Mouse (Mus musculus) G1E (cell line): ENCODE data around the gene 2610301B20Rik. TPM values are rescaled to one million over a fixed set of nuclear protein-coding genes. Genes with fewer than 3 reads are reported as not detected.
A peak's percentile ranks its signal among the peaks of the same experiment; 100 is the strongest.

ENCODE experiments used
- ATAC-seq: 2 replicates; pipeline ENCODE4 v1.8.0; 2016; ENCODE audit warnings: mild to moderate bottlenecking; ENCODE audit not compliant: insufficient number of reproducible peaks, poor library complexity, low FRiP score, severe bottlenecking; ENCODE audit errors: extremely low read depth
- DNase-seq: peaks from one replicate; pipeline ENCODE4 v3.0.0; 2012; ENCODE audit warnings: low spot score
- H3K27me3 ChIP-seq: 2 replicates; pipeline ENCODE4 v1.6.1; 2012; ENCODE audit warnings: mild to moderate bottlenecking, low read length, inconsistent platforms; ENCODE audit not compliant: insufficient read depth
- H3K36me3 ChIP-seq: replicated peaks from 2 replicates; pipeline ENCODE3; 2012; ENCODE audit warnings: mild to moderate bottlenecking, inconsistent platforms
- H3K4me1 ChIP-seq: 2 replicates; pipeline ENCODE4 v1.6.1; 2012; ENCODE audit warnings: low read depth, low read length, inconsistent platforms, mixed read lengths; ENCODE audit not compliant: insufficient read depth
- H3K4me3 ChIP-seq: 2 replicates; pipeline ENCODE4 v1.5.1; 2012; ENCODE audit warnings: low read depth, mild to moderate bottlenecking, inconsistent platforms, low read length, moderate library complexity, mixed read lengths
- H3K9me3 ChIP-seq: replicated peaks from 2 replicates; pipeline ENCODE4 v1.6.1; 2012; ENCODE audit warnings: inconsistent platforms
- CTCF ChIP-seq: IDR thresholded peaks from 2 replicates; pipeline ENCODE4 v1.5.1; 2012; ENCODE audit warnings: low read depth, low read length, inconsistent platforms, mixed read lengths
- GATA1 ChIP-seq: IDR thresholded peaks from 2 replicates; pipeline ENCODE4 v1.6.1; 2012; ENCODE audit warnings: borderline replicate concordance, low read length, inconsistent platforms, mixed read lengths
- GATA2 ChIP-seq: IDR thresholded peaks from 2 replicates; pipeline ENCODE4 v1.6.1; 2012; ENCODE audit warnings: low read depth, low read length, inconsistent platforms, borderline replicate concordance
- POLR2AphosphoS5 ChIP-seq: IDR thresholded peaks from 2 replicates; pipeline ENCODE4 v1.6.1; 2012; ENCODE audit warnings: low read depth, low read length, inconsistent platforms; ENCODE audit not compliant: insufficient replicate concordance
- TAL1 ChIP-seq: conservative IDR thresholded peaks from 2 replicates; pipeline ENCODE4 v1.6.1; 2012; ENCODE audit warnings: low read depth, low read length, inconsistent platforms, mixed read lengths
- polyA plus RNA-seq: library from polyadenylated mRNA; stranded (reverse); fragments of >175 nt; gene quantifications from 2 replicates; pipeline ENCODE4 v1.2.3, GENCODE M21; 2012
- total RNA-seq, 2 experiments: library from RNA; stranded (forward) in 1 of 2; stranded (reverse) in 1 of 2; fragments of 200-1000 nt in 1 of 2; fragments of >200 nt in 1 of 2; fragmentation: Nextera tagmentation in 1 of 2; gene quantifications; 2 replicates each; pipeline ENCODE4 v1.2.3; 2014 to 2017

2610301B20Rik gene
- total and polyA plus RNA-seq, 3 experiments, result 17.3 to 42.7 (median 19.6) TPM

DNA sequence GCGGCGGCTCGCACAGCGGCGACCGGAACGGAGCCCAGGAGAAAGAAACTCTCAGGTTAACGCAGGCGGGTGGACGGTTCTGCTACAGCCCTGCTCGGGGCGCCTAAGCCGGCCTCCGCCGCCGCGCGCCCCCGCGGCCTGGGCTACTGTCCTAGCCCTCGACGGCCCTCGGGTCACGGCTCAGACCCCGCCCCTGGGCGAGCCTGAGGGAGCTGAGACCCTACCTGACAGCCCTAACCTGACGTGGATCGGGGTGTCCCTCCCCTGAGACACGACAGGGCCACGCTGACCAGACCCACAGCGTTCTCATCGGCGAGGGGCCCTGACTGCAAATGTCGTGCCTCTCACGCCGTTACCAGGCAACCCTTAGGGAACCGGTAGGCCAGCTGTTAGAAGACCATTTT is 422 bp downstream of the 2610301B20Rik start:
- Histone ChIP-seq H3K27me3 (no peaks in the 10 kb centered on the region), H3K36me3 (peaks cover 10% of the 10 kb centered on the region), H3K4me1 (peaks cover 13% of the 10 kb centered on the region), H3K9me3 (no peaks in the 10 kb centered on the region), H3K4me3 (peak overlapping the region; percentile 82)
- peak; percentile 56 for DNase-seq
- TF ChIP-seq TAL1, result no peak
- TF ChIP-seq POLR2AphosphoS5, result no peak
- no peak for TF ChIP-seq CTCF
- TF ChIP-seq GATA2, result no peak
- no peak for TF ChIP-seq GATA1
- ATAC-seq, result peak; percentile 64

DNA sequence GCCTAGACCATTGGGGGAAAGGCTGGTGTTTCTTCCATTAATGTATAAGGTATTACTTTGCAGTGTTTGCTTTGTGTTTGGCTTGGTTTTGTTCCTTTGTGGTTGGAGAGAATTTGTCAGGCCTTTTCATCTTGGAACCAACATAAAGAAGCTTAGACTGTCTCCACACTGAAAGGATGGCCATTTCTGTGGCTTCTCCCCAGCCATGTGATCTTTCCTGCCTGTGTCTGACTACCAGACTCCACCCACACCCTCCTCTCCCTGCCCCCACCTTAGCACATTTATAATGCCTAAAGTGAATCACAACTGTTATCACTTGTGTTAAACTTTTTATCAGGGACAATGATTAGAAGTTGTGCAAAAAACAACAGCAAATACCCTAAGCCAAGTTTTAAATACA is 1.1 kb downstream of the 2610301B20Rik start:
- Histone ChIP-seq H3K4me3 (peak overlapping the region; percentile 82), H3K9me3 (no peaks in the 10 kb centered on the region), H3K36me3 (peaks cover 13% of the 10 kb centered on the region), H3K27me3 (no peaks in the 10 kb centered on the region), H3K4me1 (peaks cover 13% of the 10 kb centered on the region)
- ATAC-seq (peak; percentile 63; the same call in 1 of the 2 replicates), DNase-seq (peak; percentile 39)
- TF ChIP-seq GATA1 (no peak), CTCF (no peak), GATA2 (no peak), POLR2AphosphoS5 (no peak), TAL1 (no peak)

DNA sequence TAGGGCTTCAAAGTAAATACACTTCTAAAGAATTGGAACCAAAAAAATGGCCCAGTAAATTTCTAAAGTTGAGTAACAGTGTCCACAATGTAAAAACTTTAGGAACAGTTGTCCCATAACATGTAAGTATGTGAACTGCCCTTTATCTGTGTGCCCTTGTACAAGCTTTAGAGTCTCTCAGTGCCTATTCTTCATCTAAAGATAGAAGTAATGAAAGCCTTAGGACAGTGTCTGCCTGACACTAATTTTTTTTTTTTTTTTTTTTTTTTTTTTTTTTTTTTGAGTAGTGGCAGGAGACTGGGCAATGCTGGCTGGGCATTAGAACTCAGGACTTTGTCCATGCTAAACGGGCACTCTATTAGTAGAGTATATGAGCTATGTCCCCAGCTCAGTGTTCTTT is 2.8 kb downstream of the 2610301B20Rik start:
- ATAC-seq (no peak), DNase-seq (no peak)
- no peak overlapping the region for H3K4me3 ChIP-seq
- peaks cover 20% of the 10 kb centered on the region for H3K36me3 ChIP-seq
- H3K27me3 ChIP-seq, result no peaks in the 10 kb centered on the region
- peaks cover 13% of the 10 kb centered on the region for H3K4me1 ChIP-seq
- H3K9me3 ChIP-seq, result no peaks in the 10 kb centered on the region
- TF ChIP-seq GATA2 (no peak), GATA1 (no peak), CTCF (no peak), POLR2AphosphoS5 (no peak), TAL1 (no peak)

DNA sequence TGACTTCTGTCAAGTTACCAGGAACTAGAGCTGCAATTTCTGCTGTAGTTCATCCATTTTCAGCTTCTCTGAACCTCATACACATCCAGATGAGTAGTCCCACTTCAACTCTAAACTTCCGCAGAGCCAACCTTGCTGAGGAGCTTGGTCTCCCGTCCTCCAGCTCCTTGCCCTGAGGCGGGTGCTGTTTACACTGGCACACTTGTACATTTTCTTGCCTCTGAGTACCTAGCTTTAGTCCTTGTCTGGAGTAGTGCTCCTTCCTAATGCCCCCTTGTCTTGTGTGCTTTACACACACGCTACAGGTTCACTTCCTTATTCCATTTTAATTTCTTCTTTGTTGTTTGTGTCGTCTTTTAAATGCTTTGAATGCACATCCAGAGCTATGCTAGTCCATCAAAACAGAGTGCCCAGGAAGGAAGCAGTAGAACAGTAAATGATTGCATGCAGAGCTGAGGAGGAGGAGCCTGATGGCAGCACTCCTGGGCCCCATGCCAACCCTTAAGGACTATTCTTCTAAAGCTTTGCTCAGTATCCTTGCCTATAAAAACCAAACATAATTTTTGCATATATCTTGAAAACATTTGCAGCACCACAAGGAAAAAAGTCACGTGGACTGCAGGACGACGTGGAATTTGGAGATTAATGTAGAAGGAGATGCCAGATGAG is 9.6 kb downstream of the 2610301B20Rik start:
- no peaks in the 10 kb centered on the region for H3K27me3 ChIP-seq
- ATAC-seq, result no peak
- H3K9me3 ChIP-seq, result peaks cover 5% of the 10 kb centered on the region
- no peak for TF ChIP-seq GATA1
- no peak for TF ChIP-seq GATA2
- TF ChIP-seq POLR2AphosphoS5, result no peak
- no peak for TF ChIP-seq TAL1
- TF ChIP-seq CTCF, result no peak
- no peak for DNase-seq
- H3K4me1 ChIP-seq, result 0 out of 2 replicates have a peak, but pooled peaks cover under 1% of the 10 kb centered on the region
- peaks cover 58% of the 10 kb centered on the region for H3K36me3 ChIP-seq
- H3K4me3 ChIP-seq, result no peak overlapping the region

DNA sequence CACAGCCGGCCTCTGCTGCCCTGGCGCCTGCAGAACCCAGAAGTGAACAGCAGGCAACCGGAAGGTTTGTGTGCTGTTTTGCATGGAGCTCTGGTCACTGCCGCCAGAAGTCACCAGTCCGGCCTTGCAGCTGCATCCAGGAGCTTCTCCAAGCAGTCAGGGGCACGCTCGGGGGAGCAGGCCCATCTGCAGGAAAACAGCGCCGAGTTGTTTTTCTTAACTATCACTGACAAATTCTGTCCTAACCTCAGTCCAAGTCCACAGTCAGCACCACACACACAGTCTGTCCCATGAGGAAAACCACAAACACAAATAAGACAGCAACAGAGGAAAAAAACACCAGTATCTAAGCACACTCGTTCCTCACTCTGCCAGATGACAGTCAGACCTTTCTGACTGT is 14.5 kb downstream of the 2610301B20Rik start:
- ATAC-seq (no peak), DNase-seq (no peak)
- H3K4me3 ChIP-seq, result no peak overlapping the region
- H3K27me3 ChIP-seq, result no peaks in the 10 kb centered on the region
- H3K4me1 ChIP-seq, result no peaks in the 10 kb centered on the region
- TF ChIP-seq CTCF (no peak), POLR2AphosphoS5 (no peak), TAL1 (no peak), GATA2 (no peak), GATA1 (no peak)
- H3K9me3 ChIP-seq, result peaks cover 5% of the 10 kb centered on the region
- peaks cover 44% of the 10 kb centered on the region for H3K36me3 ChIP-seq

DNA sequence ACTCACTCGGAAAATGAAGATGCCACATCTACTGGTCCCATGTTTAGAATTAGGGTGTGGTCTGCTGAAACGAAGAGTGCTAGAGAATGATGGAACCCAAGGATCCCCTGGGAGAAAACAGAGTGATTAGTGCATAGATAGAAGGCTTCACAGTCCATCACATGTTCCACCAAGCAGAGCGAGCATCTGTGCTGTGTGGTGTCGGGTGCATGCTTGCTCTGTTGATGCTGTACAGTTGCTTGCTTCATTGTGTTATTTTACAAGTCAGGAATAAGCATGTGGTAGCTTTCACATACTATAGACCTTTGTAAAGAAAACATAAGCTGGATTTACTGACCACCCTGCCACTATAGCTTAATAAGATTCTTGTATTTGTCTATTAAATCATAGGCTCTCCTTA is 22.0 kb downstream of the 2610301B20Rik start:
- Histone ChIP-seq H3K4me1 (no peaks in the 10 kb centered on the region), H3K36me3 (peaks cover 53% of the 10 kb centered on the region), H3K9me3 (no peaks in the 10 kb centered on the region), H3K27me3 (no peaks in the 10 kb centered on the region), H3K4me3 (no peak overlapping the region)
- DNase-seq (no peak), ATAC-seq (no peak)
- TF ChIP-seq POLR2AphosphoS5 (no peak), GATA2 (no peak), TAL1 (no peak), GATA1 (no peak), CTCF (no peak)
